Mouse (Mus musculus): ENCODE data around the gene Tgm6. TPM values are rescaled to one million over a fixed set of nuclear protein-coding genes. Genes with fewer than 3 reads are reported as not detected.

The Tgm6 gene
- not detected for polyA plus RNA-seq (2014; fragmentation: Illumina TruSeq; extraction: RNeasy Lipid Tissue Mini Kit (QIAGEN cat#74804); ENCODE audit: low read depth, low replicate concordance)

GRCm38 (mm10) chr2:130112116-130112515 is at the start of gene Tgm6:
TSS of gene Tgm6 (plus strand) at chr2:130112416.

GRCm38 (mm10) chr2:130178706-130179506 is 66.7 kb downstream of the Tgm6 start, which contains the start of gene Snrpb:
TSS of gene Snrpb (minus strand) at chr2:130179403.

GRCm38 (mm10) chr2:130194894-130195293 is 82.7 kb downstream of the Tgm6 start, which contains the start of gene Tmc2:
TSS of gene Tmc2 (plus strand) at chr2:130195194.

Other genes starting within 250 kb of the Tgm6 start
- not detected for gene Tgm3, start 100.1 kb upstream of the Tgm6 start, polyA plus RNA-seq (2014; fragmentation: Illumina TruSeq; extraction: RNeasy Lipid Tissue Mini Kit (QIAGEN cat#74804); ENCODE audit: low read depth, low replicate concordance)
- 8.1 TPM for gene Snrpb, start 67.0 kb downstream of the Tgm6 start, polyA plus RNA-seq (2014; fragmentation: Illumina TruSeq; extraction: RNeasy Lipid Tissue Mini Kit (QIAGEN cat#74804); ENCODE audit: low read depth, low replicate concordance)
- gene Tmc2, start 82.8 kb downstream of the Tgm6 start, polyA plus RNA-seq (2014; fragmentation: Illumina TruSeq; extraction: RNeasy Lipid Tissue Mini Kit (QIAGEN cat#74804); ENCODE audit: low read depth, low replicate concordance), result not detected
- 27.9 TPM for gene Nop56, start 162.0 kb downstream of the Tgm6 start, polyA plus RNA-seq (2014; fragmentation: Illumina TruSeq; extraction: RNeasy Lipid Tissue Mini Kit (QIAGEN cat#74804); ENCODE audit: low read depth, low replicate concordance)
- 114 TPM for gene Idh3b, start 172.1 kb downstream of the Tgm6 start, polyA plus RNA-seq (2014; fragmentation: Illumina TruSeq; extraction: RNeasy Lipid Tissue Mini Kit (QIAGEN cat#74804); ENCODE audit: low read depth, low replicate concordance)
- gene Ebf4, start 182.8 kb downstream of the Tgm6 start, polyA plus RNA-seq (2014; fragmentation: Illumina TruSeq; extraction: RNeasy Lipid Tissue Mini Kit (QIAGEN cat#74804); ENCODE audit: low read depth, low replicate concordance), result not detected